Mouse (Mus musculus): ENCODE measurements at regions not wholly inside any gene's neighbourhood (a gene's known extent, or its start where the extent isn't known, plus 50 kb on each side); places are given as distances from the start of the nearest gene placed in this dataset.
A peak's percentile ranks its signal among the peaks of the same experiment; 100 is the strongest.

- TF ChIP-seq CTCF (IDR thresholded peaks at IDR 0.05; ENCODE audit: extremely low read depth, insufficient read depth, low read length) (peak; percentile 82), POLR2A (IDR thresholded peaks at IDR 0.05; ENCODE audit: extremely low read depth, insufficient read depth, low read length) (no peak)
Observed at GRCm38 (mm10) chr1:187448173-187448572, 160.4 kb upstream of the Esrrg start.
